Comparison of ENCODE assay signal across 9 mouse cellular contexts in the genomic region with DNA sequence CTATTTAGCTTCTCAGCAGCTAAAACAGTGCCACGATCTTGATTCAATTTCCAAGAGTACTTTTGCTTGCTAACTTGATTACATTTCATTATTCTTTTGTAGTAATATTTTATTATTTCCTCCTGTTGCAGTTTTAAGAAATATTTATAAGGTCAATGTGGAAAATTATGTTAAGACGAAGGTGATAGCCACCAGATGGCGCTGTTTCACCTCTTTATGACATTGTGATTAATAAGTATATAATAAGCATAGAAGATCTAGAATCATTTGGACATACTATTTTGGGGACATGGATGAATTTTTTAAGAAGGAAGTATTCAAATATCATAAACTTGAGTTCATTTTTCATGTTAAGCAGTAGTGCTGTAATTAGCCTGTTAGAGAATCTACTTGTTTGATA.
DNase-seq lines count a peak whose midpoint lies in the region.
"Had no signal": no experiment of that assay in that cellular context is flagged by ENCODE, and none has a peak within 500 bp of the region (broad histone marks: within the 10 kb centered on the region; RNA-seq: fewer than 3 reads in every experiment).

No protein-coding gene starts in this region.

- no peaks in the 10 kb centered on the region for H3K27me3 ChIP-seq in forebrain, embryonic 10.5 days (ENCODE audit: poor library complexity, severe bottlenecking)
- H3K27me3 ChIP-seq: neural tube, embryonic 12.5 days had no signal

- H3K4me1 ChIP-seq in forebrain, embryonic 10.5 days: no peaks in the 10 kb centered on the region; the same call in 1 of the 2 replicates
- H3K4me1 ChIP-seq: neural tube, embryonic 12.5 days had no signal

- peaks cover 6% of the 10 kb centered on the region for H3K36me3 ChIP-seq in forebrain, embryonic 10.5 days (replicated peaks)
- H3K36me3 ChIP-seq: neural tube, embryonic 12.5 days had no signal

- no peak overlapping the region for H3K4me3 ChIP-seq in forebrain, embryonic 10.5 days
- H3K4me3 ChIP-seq: neural tube, embryonic 12.5 days had no signal

- intact Hi-C loops in heart, postnatal 25 days (cut with DNase I): loop anchor here (2.0 kb wide), 1 partner anchor 620 kb away; no protein-coding TSS in a partner anchor

- WGBS in forebrain, embryonic 10.5 days: 48% methylated on average over 3 of the region's 3 CpGs

- peak; percentile 55 for DNase-seq in heart, adult 8-10 months (ENCODE audit: low spot score)
- DNase-seq in heart, postnatal 25 days (ENCODE audit: low spot score): no peak
- peak; percentile 28 for DNase-seq in right cerebral cortex, adult 18-20 months
- no peak for DNase-seq in right cerebral cortex, postnatal 36 days (ENCODE audit: low spot score in 2 of 2)
- peak; percentile 46 for DNase-seq in adrenal gland, postnatal 25 days
- peak; percentile 35 for DNase-seq in fibroblast of lung, adult 2 months (ENCODE audit: low read depth)
- peak; percentile 51 for DNase-seq in retina, adult 2 months (ENCODE audit: low read depth, low spot score)
- DNase-seq in forebrain, embryonic 10.5 days (ENCODE audit: extremely low spot score, low spot score): no peak

- H3K9me3 ChIP-seq in forebrain, embryonic 10.5 days: no peaks in the 10 kb centered on the region
- H3K9me3 ChIP-seq: neural tube, embryonic 12.5 days had no signal

- H3K27ac ChIP-seq in forebrain, embryonic 10.5 days: no peak overlapping the region
- H3K27ac ChIP-seq: neural tube, embryonic 12.5 days had no signal

Comparison
In these comparisons a context has a peak if more than half of its experiments do, and no peak if none do; other contexts are left out.
1. DNase-seq: peak in heart, adult 8-10 months (single experiment), right cerebral cortex, adult 18-20 months (single experiment), adrenal gland, postnatal 25 days (single experiment), fibroblast of lung, adult 2 months (single experiment) and retina, adult 2 months (single experiment); none in heart, postnatal 25 days (single experiment), right cerebral cortex, postnatal 36 days (0 of 2) and forebrain, embryonic 10.5 days (single experiment).